Mouse (Mus musculus) left cerebral cortex, adult 11 months (tissue): ENCODE measurements at regions not wholly inside any gene's neighbourhood (a gene's known extent, or its start where the extent isn't known, plus 50 kb on each side); places are given as distances from the start of the nearest gene placed in this dataset.

Experiments used
- DNase-seq: peaks from one replicate; pipeline ENCODE4 v3.0.0; 2022; ENCODE audit warnings: low spot score

GRCm38 (mm10) chr2:30676833-30677459, 82.1 kb downstream of the Cstad start:
- peak; percentile 59 for DNase-seq

DNA sequence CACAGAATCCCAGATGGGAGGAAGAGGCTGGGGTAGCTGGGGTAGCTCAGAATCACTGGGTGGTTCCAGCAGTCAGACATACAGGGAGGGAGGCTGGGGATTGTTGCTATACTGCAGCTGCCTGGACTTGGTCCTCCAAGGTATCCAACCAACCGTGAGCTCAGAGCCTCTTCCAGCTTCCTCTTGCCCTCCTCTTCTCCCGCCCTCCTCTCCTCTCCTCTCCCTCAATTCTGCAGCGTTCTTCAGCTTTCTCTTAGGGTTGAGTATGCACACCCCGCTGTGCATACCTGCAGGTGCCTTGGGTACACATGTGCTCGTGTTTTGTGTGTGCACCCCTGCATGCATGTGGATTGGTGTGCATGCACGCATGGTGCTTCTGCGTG, 81.6 kb downstream of the Cstad start:
- no peak for DNase-seq

DNA sequence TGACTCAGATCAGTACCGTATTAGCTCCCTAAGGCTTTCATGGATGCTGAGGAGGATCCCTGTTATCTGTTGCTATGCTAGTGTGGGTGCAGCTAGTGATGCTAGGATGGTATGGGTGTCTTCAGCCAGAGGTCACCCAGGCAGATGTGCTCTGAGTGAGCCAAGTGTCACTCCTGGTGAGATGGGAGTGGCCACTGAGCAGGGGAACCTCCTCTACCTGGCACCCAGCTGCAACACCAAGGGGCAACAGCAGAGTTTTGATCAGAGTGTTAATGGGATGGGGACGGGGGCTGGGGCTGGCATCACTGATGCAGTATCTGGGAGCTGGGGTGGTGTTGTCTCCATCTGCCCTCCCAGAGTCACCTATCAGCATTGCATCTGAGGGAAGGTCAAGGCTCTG, 81.0 kb downstream of the Cstad start:
- no peak for DNase-seq

DNA sequence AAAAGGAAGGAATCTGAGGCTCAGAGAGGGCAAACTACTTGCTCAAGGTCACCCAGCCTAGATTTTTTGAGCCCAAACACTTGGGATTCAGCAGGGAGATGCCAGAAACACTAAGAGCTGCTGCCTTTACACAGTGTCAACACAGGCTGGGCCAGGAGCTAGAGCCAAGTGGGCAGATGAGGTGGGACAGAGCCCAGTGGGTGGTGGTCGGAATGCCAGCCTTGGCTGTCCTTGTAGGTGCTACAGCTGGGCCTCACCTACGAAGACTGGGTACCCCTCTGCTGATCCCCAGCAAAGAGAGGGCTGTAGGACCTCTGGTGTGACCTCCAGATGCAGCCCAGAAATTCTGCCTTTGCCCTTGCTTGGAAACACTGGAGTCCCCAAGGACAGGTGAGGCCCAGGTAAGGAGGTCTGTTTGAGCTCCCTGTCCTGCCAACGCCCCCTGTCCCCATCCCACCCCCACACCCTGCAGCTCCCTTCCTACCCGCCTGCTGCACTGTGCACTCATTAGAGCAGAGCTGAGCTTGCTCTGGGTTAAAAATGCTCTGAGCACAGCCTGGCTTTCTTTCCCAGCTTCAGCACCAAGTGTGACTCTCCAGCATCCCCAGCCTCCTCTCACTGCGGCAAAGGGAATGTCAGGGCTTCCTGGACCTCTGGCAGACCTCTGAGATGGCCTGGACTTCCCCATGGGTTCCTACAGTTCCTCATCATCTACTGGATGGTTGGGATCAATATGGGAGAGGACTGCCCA, 76.2 kb downstream of the Cstad start:
- DNase-seq = no peak

GRCm38 (mm10) chr2:30667468-30667867, 72.6 kb downstream of the Cstad start:
- DNase-seq = no peak

DNA sequence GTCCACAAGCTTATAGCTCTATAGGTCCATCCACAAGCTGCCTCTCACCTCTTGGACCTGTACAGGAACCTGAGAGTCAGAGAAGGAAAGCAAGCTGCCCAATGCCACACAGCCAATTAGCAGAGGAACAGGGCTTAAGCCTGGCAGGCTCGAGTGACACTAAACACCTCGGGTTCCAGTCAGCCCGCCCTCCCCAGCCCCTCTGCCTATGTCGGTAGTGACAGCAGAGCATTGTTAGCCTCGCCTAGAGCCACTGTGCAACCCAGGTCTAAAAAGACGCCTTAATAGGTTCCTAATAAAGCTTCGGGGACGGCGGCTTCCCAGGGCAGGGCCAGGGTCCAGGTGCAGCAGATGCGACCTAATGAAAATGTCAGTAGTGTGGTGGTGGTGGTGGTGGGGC, 66.3 kb downstream of the Cstad start:
- no peak for DNase-seq

DNA sequence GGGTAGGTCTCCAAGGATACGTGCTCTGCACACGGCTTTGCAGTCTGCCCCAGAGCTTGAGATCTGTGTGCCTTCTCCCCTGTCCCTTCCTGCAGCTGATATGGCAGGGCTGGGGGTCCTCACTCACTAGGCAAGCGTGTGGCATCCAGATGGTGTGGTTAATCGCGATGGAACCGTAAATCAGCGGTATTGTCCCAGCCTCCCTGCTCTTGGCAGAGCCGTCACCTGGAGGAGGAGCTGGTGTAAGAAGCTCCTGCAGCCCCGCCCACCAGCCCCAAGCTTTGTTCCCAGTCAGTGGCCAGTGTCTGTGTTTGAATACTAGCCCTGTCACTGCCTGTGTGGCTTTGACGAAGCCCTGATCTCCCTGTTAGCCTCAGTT, 65.8 kb downstream of the Cstad start:
- DNase-seq = no peak

DNA sequence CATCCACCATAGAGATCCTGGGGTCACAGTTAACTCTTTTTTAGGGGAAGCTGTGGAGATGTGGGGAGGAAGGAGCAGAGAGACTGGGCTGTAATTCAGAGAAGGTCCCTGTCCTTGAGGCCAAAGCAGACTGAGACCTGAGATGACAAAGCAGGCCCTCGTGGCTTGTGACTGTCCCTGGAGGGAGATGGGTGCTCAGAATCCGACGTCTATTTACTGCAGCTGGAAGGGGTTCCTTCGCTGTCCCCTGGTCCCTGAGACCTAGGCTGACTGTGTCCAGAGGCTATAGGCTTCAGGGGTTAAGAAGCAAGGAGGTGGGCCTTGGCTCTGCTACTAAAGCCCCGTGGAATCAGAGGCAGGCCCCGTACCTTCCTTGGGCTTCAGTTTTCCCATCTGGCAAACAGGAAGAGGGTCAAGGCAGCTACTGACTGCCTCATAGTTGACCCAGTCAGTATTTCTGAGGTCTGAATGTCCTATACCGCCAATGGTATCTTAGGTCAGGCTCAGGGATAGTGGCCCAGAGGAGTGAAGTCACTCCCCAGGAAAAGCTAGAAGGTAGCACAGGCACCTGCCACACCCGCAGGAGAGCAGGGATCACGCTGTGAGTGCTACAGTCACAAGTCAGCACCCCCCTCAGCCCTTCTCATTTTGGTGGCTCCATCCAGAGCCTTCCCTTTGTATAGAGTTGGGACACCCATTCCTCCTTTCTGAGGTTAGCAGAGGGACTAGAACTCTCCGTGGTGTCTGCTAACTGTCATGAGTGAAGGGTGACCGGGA, 65.2 kb downstream of the Cstad start:
- DNase-seq = no peak

DNA sequence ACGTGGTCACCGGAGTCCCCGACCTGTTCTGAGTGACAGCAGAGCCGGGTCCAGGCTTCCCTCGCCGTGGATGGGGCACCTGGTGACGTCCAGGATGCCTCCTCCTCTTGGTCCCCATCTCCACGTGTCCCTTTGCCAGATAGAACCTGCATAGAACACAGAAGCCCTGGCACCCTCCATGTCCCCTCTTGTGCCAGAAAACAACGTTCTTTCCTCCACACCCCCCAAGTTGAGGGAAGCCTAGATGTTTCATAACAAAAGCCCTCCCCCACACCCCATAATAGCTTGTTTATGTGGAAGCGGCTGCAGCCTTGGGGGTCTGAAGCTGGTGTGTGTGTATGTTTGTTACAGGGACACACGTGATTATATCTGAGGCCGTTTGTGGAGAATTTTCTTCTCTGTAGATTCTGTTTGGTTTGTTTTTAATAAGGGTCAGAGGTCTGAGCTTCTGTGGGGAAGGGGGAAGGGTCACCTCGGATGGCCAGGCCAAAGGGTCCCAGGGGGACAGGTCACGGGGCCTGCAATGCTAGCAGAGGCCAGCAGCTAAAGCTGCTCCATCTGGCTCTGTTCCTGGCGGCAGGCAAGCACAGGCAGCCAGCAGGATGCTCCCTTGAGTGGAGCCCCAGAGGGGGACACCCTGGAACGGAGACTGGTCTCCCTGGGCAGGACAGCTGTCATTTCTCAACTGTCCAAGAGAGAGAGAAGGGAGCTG, 64.2 kb downstream of the Cstad start:
- peak; percentile 61 for DNase-seq
